Mouse (Mus musculus) adrenal gland, adult 8-10 months (tissue): ENCODE measurements around the gene Pdzrn4. TPM values are rescaled to one million over a fixed set of nuclear protein-coding genes. Genes with fewer than 3 reads are reported as not detected.

Experiments used
- DNase-seq: peaks from one replicate; pipeline ENCODE4 v3.0.0; 2022
- total RNA-seq, 4 experiments: library from RNA; stranded (reverse); gene quantifications; 2 replicates each; pipeline ENCODE4 v1.2.4; 2022

Gene Pdzrn4
- total RNA-seq, 4 experiments from 2014 or later: not detected

- no peak for DNase-seq
Measured at GRCm38 (mm10) chr15:92500276-92500838, 103.7 kb downstream of the Pdzrn4 start.

GRCm38 (mm10) chr15:92502797-92503196, 106.1 kb downstream of the Pdzrn4 start:
- DNase-seq: no peak

GRCm38 (mm10) chr15:92509372-92509771, 112.7 kb downstream of the Pdzrn4 start:
- DNase-seq: no peak

- DNase-seq: no peak
Measured at GRCm38 (mm10) chr15:92515651-92516050, 119.0 kb downstream of the Pdzrn4 start.

DNA sequence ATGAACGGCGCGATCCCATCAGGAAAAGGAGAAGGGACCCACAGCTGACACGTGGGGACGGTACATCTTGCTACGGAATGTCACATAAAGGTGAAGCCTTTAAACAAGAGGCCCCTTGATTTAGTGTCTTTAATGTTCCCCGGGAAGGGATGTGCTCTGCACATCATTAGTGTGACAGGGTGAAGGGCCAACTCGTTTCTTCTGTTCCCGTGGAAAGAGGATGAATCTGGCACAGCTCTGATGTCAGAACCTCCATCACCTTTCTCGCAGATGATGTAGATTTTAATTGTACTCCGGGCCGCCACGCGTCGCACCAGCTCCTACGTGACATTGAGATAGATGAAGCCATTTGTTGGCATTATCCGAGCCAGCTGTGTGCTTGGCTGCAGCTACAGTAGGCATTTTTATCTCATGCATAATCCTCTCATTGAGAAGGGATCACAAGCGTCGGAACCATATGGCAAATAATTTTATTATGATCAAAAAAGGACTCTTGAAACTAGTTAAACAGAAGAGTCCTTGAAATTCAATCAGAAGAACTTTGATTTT, 124.1 kb downstream of the Pdzrn4 start:
- no peak for DNase-seq

DNA sequence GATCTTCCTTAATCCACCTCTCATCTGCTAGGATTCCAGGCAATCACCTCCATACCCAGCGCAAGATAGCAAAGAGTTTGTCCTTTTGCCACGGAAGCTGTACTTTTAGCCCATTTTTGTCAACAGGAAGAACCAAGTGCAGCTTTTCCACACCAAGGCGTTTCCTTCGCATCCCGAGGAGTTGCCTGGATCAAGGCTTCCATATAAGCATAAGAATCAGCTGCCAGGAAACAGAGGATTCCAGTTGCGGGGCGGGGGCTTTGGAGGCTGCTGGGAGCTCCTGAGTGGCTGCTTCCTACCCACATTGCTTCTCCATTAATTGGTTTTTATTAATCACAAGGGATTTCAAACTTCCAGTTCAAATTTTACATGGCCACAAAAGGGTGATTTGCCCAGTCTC, 125.0 kb downstream of the Pdzrn4 start:
- DNase-seq: no peak

- DNase-seq: no peak
Measured at GRCm38 (mm10) chr15:92524917-92525316, 128.2 kb downstream of the Pdzrn4 start.

DNA sequence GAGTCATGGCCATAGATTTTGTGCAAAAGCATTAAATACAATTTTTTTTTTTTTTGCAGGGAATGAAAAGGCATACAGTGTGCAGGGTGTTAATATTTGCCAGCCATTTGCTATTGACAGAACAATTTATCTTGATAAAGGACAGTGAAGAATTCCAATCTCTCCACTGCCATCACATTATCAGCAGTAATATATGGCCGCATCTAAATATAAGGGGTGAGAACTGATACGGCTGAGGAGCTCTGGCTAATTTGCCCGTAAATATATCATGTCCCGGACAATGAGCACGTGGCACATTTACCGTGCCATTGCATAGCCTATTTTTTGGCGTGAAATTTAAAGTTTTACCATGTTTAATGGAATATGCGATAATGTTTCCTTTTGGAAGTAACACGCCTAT, 128.7 kb downstream of the Pdzrn4 start:
- no peak for DNase-seq

DNA sequence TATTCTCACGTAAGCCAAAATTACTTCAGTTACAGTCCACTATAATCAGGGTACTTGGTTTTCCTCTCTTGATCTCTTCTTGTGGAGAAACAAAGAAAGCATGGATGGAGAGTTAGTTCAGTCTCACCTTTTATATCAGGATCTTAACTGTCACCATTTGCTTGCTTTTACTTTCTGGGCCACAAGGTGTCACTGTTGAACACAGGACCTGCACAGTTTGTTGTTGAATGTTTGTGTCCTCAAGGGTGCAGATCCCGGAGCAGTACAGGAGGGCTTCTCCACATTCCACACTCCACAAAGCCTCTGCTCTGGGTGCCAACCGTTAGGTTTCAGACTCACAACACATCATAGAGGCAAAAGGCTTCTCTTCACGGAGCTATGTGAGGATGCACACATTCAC, 130.1 kb downstream of the Pdzrn4 start:
- no peak for DNase-seq

DNA sequence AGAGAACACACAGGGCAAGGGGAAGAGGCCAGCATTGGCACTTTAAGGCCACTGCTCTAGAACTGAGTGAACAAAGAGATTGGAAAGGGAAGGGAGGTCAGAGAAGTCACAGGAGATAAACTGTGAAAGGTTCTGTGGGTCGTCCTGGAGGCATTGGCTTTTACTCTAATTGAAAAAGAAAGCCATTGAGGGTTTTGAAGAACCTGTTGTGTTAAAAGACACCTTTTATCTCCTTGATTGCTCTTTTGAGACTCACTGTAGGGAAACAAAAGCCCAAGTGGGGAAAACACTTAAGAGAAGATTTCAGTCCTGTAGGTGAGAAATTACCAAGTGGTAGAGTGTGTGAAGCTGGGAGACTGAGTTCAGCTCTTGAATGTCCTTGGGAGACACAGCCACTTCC, 146.6 kb downstream of the Pdzrn4 start:
- no peak for DNase-seq

DNA sequence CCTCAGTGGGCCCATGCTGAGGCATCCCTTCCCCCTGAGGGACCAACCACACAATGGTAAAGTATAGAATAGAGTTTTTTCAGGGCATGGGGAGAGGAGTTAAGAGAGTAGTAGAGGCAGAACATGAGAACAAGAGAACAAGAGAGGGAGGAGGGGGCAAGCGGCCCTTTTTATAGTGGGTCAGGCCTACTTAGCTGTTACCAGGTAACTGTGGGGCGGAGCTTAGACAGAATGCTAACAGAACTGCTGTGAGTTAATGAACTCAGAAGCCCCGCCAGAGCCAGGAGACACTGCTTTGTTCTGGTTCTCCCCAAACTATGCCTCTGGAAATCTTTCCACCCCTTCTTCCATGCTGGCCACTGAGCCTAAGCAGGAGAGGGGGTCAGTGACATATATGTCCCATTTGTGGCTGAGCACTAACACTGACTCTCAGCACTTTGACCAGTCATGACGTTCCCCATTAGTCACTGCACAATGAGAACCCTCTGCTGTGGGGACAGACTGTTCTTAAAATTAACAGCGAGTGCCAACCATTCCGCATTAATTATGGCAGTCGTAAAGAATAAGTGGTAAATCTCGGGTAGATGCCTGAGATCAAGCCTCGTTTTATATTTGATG, 150.7 kb downstream of the Pdzrn4 start:
- no peak for DNase-seq

DNA sequence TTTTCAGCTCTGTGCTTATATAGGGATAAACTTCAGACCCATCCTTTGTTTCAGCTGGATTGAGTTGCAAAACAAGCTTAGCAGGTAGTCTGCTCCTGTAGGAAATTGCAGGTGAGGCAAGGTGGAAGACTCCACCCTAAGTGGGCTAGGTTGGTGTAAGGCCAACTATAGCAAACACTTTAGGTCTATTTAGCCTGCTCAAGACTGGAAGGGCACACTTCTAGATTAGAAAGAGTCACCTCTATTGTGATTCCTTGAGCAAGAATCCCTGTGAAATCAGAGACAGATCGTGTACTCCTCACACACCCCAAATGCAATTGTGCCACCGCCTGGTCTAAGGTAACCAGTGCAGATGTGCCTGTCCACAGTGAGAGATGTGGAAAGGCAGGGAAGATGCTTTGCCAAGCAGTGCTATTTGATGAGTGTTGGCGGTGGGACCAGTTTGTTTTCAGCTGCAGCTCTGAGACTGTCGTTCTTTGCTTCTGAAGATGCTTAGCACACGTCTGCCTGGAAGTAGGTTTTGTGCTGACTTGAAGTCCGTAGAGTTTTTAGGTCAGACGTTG, 158.4 kb downstream of the Pdzrn4 start:
- DNase-seq: no peak

DNA sequence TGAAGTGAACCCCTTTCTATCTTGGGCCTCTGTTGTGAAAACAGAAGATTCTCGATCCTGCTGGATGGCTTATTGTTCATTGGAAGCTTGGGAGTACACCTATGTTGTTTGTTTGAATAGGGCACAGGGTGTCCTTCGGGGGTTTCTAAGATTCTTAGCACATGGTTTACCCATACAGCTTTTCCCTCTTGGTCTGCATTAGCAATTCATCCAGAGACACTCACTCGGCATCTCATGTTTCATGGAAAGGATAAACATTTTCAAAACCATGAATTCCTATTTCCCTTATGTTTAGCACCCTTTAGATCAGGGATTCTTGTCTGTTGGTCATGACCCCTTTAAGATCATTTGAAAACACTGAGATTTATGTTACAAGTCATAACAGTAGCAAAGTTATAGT, 159.0 kb downstream of the Pdzrn4 start:
- no peak for DNase-seq

GRCm38 (mm10) chr15:92558592-92558991, 161.9 kb downstream of the Pdzrn4 start:
- no peak for DNase-seq

- no peak for DNase-seq
Measured at GRCm38 (mm10) chr15:92562149-92562548, 165.5 kb downstream of the Pdzrn4 start.

- no peak for DNase-seq
Measured at GRCm38 (mm10) chr15:92563576-92563975, 166.9 kb downstream of the Pdzrn4 start.

GRCm38 (mm10) chr15:92570526-92571243, 174.0 kb downstream of the Pdzrn4 start:
- DNase-seq: no peak

DNA sequence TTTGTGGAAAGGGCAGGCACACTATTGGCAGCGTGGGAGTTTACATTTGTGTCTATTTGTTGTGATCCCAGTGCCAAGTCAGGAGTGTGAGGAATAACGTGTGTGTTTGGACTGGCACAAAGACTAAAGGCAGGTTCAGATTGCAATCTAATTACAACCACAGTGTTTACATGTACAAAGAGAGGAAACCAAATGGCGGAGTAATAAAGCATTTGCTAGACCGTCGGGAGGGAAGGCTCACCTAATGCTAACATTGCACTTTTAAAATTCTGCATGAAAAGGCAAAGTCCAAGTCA, 174.5 kb downstream of the Pdzrn4 start:
- DNase-seq: no peak

DNA sequence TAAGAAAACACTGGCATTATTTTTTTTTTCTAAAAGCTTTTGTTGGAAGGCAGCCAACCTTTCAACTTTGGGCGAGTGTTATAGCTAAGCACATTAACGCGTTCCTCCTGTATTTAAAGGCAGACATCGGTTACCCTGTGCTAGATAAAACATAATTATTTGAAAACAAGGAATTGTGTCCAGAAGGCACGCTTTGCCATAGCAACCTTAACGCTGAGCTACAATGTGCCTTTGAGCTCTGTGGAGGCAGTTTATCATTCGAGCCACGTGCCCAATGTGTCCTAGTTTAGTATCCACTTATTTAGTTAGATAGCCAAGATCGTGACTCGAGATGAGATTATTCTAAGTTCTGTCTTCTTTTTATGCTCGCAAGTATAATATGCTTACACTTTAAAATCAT, 180.8 kb downstream of the Pdzrn4 start:
- DNase-seq: no peak

DNA sequence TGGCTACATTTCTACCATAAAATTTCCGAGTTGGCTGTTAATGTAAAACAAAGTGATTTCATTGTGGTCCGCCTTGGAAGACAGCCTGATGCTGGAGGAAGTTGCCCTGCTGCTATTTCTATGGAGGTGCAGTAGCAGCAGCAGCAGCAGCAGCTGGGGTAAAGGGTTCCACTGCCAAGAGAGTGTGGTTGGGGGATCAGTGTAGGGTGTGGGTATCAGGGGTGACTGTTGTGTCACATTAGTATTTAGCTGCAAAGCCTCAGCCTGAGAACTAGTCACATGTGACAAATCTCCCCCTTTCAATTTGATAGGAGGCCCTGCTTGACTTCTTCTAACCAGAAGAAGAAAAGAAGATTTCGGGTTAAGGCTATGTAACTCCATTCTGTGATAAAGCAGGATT, 183.5 kb downstream of the Pdzrn4 start:
- DNase-seq: no peak

DNA sequence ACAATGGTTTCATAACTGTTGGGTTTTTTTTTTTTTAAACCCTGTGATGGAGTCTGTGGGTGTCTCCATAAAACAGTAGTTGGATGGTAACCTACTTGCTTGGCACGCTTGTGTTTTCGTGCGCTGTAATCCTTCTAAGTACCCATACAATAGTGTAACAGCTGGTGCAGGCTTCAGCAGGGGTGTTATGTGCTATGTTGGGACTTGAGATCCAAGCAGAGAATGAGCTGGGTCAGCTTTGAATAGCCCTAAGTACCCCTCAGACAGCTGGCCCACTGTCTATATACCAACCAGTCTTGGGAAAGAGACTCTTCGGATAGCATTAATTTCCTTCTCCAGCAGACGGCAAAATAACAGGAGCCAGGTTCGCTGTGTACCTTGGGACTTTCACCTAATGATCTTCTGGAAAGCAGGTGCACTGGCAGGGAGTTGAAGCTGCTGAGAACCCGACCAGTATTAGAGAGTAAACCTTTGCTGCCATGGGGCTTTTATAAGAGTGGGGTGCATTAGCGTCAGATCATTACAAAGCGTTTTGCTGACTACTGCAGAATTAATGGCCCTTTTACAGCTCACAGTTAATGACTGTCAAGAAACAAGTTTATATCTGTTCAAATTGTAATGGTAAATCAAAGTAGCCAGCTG, 184.2 kb downstream of the Pdzrn4 start:
- DNase-seq: no peak

DNA sequence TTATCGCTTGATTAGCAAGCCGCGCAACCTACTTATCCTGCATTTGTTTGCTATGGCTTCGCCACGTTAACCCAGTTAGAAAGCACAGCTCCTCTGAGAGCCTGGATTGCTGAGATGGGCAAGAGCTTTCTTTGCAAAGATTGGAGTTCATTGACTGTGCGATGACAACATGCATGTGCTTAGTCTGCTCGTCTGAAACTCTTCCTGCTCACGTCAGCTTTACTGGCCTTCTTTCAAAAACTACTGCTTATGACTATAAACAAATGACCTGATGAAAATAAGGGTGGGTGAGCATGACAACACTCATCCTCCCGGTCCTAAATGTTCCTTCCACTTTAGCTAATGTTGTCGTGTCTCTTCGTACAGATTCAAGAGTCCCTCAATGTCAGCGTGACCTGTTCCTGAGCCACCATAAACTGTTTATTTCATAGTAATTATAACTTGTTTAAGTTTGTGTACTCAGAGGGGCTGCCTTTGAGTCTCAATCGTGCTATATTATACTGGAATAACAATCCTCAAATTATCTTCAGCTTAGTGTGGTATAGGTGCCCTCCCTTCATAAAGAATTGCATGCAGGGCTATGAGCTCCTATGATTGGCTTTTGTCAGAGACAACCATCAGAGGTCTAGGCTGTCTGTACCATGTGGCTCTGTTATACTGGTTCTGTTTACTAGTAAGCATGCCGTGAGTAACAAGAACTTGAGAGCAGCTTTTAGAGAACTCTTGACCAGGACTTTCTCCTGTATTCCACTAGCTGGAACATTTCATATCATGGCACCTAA, 187.9 kb downstream of the Pdzrn4 start:
- no peak for DNase-seq
